Mouse (Mus musculus): Measurements from ENCODE around the gene Nmral1. TPM values are rescaled to one million over a fixed set of nuclear protein-coding genes. Genes with fewer than 3 reads are reported as not detected.
"Not testable (repeated sequence)": the region's sequence is repeated elsewhere in the genome, so short reads cannot be mapped to it uniquely, and the experiment has no call there.

The Nmral1 gene
- 69.7 and 70.6 TPM in 2 replicates for polyA plus RNA-seq (2014; fragmentation: Nextera tagmentation; extraction: Ambion mirVana)

DNA sequence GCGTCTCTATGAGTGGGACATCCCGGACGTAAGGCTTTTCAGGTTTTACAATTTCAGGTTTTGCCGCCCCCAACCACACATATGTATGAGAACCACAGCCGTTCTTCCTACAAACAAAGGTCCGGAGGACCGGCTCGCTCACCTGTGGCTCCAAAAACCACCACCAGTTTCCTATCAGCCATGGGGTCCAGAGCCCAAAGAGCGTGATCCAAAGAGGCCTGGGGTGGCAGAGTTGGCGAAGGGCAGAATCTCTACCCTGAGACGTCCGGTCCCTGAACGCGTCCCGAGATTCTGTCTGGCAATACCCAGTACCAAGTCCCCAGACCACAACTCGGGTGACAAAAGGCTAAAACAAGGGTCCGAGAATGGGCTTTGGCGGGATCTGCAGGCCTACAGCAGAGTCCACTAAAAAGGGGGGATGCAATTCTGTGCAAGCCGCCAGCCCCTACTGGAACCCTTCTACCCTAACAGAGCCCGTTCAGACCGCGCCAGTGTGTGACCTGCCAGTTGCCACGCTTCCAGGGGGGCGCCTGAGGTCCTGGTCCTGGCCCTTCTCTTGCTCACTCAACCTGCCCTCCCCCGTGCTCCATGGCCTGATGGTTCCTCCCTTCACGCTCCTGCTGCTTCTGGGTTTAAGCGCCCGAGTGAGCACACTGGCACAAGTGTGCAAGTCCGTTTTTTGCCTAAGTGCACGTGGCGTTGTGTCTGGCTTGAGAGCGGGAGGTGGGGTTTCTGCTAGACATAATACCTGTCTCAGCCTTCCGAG, at the start of gene Nmral1:
Gene Nmral1 (minus strand): TSS at position 604 of the 766 bp plus-strand sequence.
- peak within 1 kb of the TSS; percentile 56 for H3K27ac ChIP-seq (ENCODE audit: low read length)
- H3K27me3 ChIP-seq (ENCODE audit: control insufficient read depth, insufficient read depth, low read length), result no peaks in the 10 kb centered on the region
- H3K4me2 ChIP-seq (replicated peaks; ENCODE audit: low read depth, low read length), result peak within 1 kb of the TSS; percentile 56
- peak within 1 kb of the TSS; percentile 63 for H3K4me3 ChIP-seq (ENCODE audit: low read depth, low read length)
- H3K9ac ChIP-seq (replicated peaks; ENCODE audit: low read depth, low read length), result peak within 1 kb of the TSS; percentile 65
- ATAC-seq (ENCODE audit: insufficient number of reproducible peaks, insufficient read depth, low FRiP score, low read depth), result peak; percentile 82
- H3K4me1 ChIP-seq (ENCODE audit: control insufficient read depth, insufficient read depth, low read length), result no peaks in the 10 kb centered on the region
- WGBS, result 12% methylated on average over 32 of the region's 33 CpGs
- no peaks in the 10 kb centered on the region for H3K9me3 ChIP-seq (ENCODE audit: control insufficient read depth, low read depth, low read length)
- H3K36me3 ChIP-seq (ENCODE audit: control insufficient read depth, insufficient read depth, low read length), result peaks cover 14% of the 10 kb centered on the region

DNA sequence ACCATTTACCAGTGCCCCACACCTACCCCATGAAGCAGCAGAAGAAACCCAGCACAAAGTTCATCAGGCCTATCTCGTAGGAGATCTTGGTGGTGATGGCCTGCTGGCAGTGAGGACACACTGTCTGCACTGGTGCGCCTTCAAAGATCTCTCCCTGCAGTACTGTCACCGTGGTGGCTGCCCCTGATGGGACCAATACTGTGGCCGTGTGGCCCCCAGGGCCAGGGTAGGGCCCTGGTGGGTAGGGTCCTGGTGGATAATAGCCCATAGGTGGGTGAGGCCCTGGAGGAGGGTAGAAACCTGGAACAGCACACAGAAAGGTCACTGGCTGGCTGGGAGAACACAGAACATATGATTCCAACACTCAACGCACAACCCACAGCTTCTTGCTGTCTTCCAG, 49.6 kb upstream of the Nmral1 start:
- H3K36me3 ChIP-seq (ENCODE audit: control insufficient read depth, insufficient read depth, low read length), result peaks cover 69% of the 10 kb centered on the region
- no peak overlapping the region for H3K4me2 ChIP-seq (replicated peaks; ENCODE audit: low read depth, low read length)
- H3K9ac ChIP-seq (replicated peaks; ENCODE audit: low read depth, low read length), result no peak overlapping the region
- no peak overlapping the region for H3K27ac ChIP-seq (ENCODE audit: low read length)
- H3K27me3 ChIP-seq (ENCODE audit: control insufficient read depth, insufficient read depth, low read length), result no peaks in the 10 kb centered on the region
- H3K9me3 ChIP-seq (ENCODE audit: control insufficient read depth, low read depth, low read length), result no peaks in the 10 kb centered on the region
- H3K4me3 ChIP-seq (ENCODE audit: low read depth, low read length), result no peak overlapping the region
- H3K4me1 ChIP-seq (ENCODE audit: control insufficient read depth, insufficient read depth, low read length), result no peaks in the 10 kb centered on the region; the same call in 1 of the 2 replicates
- WGBS, result 91% methylated on average over 5 of the region's 5 CpGs
- no peak for ATAC-seq (ENCODE audit: insufficient number of reproducible peaks, insufficient read depth, low FRiP score, low read depth)

DNA sequence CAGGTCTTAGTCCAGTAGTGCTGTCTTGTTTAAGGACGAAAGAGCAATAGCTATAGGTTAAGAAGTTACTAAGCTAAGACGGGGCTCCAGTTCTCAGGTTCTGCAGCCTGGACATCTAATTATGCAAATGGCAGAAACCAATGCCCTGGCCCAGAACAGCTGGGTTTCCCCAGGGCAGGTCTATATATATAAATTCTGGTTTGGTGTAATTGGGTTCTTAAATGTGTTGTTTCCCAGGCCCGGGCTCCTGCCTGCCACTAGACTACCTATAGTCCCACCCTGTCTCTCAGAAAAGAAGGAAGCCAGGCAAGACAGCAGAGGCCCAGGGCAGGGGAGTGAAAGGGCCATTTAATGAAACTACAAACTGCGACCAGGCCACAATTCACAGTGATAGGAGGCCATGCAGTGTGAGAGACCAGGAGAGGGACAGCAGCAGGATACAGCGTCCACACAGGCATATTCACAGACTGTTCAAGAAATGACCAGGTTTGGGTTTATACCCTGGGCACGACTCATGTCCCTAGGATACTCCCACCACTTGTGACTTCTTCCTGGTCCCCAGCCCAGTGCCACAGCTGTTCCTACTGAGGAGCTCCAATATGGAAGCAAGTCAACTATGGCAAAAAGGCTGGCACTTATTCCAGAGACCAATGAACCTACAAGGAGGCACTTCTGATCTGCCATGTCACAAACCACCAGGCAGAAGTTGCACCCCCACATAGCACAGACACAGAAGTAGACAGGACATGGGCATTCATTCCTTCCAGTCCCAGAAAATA, 48.0 kb upstream of the Nmral1 start:
- no peak for ATAC-seq (ENCODE audit: insufficient number of reproducible peaks, insufficient read depth, low FRiP score, low read depth)
- Histone ChIP-seq H3K36me3 (ENCODE audit: control insufficient read depth, insufficient read depth, low read length) (peaks cover 76% of the 10 kb centered on the region), H3K27me3 (ENCODE audit: control insufficient read depth, insufficient read depth, low read length) (no peaks in the 10 kb centered on the region), H3K4me3 (ENCODE audit: low read depth, low read length) (no peak overlapping the region), H3K27ac (ENCODE audit: low read length) (no peak overlapping the region), H3K9me3 (ENCODE audit: control insufficient read depth, low read depth, low read length) (no peaks in the 10 kb centered on the region), H3K4me1 (ENCODE audit: control insufficient read depth, insufficient read depth, low read length) (no peaks in the 10 kb centered on the region), H3K4me2 (replicated peaks; ENCODE audit: low read depth, low read length) (no peak overlapping the region), H3K9ac (replicated peaks; ENCODE audit: low read depth, low read length) (no peak overlapping the region)
- WGBS, result 88% methylated on average over 6 of the region's 6 CpGs

DNA sequence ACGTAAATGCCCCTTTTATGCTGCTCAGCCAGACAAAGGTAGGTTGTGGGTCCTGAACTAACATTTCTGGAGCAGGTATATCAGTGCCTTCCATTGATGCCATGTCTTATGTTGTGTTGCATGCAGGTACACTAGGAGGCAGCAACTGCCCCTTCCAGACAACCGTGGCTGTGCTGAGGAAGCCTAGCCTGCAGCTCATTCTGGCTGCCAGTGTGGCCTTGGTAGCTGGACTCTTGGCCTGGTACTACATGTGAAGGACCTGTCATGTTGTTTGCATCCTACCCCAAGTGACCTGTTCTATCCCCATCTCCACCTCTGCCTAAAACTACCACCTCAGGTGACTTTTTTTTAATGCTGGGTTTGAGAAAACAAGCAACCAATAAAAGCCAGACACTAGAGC, 46.7 kb upstream of the Nmral1 start:
- 88% methylated on average over 2 of the region's 2 CpGs for WGBS
- no peaks in the 10 kb centered on the region for H3K4me1 ChIP-seq (ENCODE audit: control insufficient read depth, insufficient read depth, low read length)
- no peak overlapping the region for H3K9ac ChIP-seq (replicated peaks; ENCODE audit: low read depth, low read length)
- no peak overlapping the region for H3K27ac ChIP-seq (ENCODE audit: low read length)
- no peak for ATAC-seq (ENCODE audit: insufficient number of reproducible peaks, insufficient read depth, low FRiP score, low read depth)
- no peaks in the 10 kb centered on the region for H3K27me3 ChIP-seq (ENCODE audit: control insufficient read depth, insufficient read depth, low read length)
- H3K36me3 ChIP-seq (ENCODE audit: control insufficient read depth, insufficient read depth, low read length), result peaks cover 72% of the 10 kb centered on the region
- H3K4me3 ChIP-seq (ENCODE audit: low read depth, low read length), result no peak overlapping the region
- H3K9me3 ChIP-seq (ENCODE audit: control insufficient read depth, low read depth, low read length), result no peaks in the 10 kb centered on the region
- no peak overlapping the region for H3K4me2 ChIP-seq (replicated peaks; ENCODE audit: low read depth, low read length)

DNA sequence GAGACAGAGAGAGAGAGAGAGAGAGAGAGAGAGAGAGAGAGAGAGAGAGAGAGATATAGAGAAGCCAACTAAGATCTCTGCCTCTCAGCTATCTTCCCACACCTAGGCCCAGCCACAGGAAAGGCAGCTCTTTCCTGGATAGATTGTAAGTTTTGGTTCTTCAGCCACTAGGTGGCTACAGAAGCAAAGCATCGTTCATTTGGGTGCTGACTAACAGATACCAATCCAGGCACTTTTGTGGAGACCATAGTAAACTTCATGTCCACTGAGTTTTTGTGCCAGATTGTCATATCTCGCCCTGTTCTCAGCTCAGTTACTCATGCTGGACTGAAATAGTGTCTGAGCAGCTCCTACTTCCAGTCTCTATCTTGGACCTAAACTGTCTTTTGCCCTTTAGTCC, 44.1 kb upstream of the Nmral1 start:
- Histone ChIP-seq H3K27me3 (ENCODE audit: control insufficient read depth, insufficient read depth, low read length) (no peaks in the 10 kb centered on the region), H3K4me1 (ENCODE audit: control insufficient read depth, insufficient read depth, low read length) (no peaks in the 10 kb centered on the region), H3K27ac (ENCODE audit: low read length) (no peak overlapping the region), H3K36me3 (ENCODE audit: control insufficient read depth, insufficient read depth, low read length) (peaks cover 47% of the 10 kb centered on the region), H3K9ac (replicated peaks; ENCODE audit: low read depth, low read length) (no peak overlapping the region), H3K9me3 (ENCODE audit: control insufficient read depth, low read depth, low read length) (no peaks in the 10 kb centered on the region), H3K4me3 (ENCODE audit: low read depth, low read length) (no peak overlapping the region), H3K4me2 (replicated peaks; ENCODE audit: low read depth, low read length) (no peak overlapping the region)
- 39% methylated on average over 2 of the region's 2 CpGs for WGBS
- ATAC-seq (ENCODE audit: insufficient number of reproducible peaks, insufficient read depth, low FRiP score, low read depth), result no peak

DNA sequence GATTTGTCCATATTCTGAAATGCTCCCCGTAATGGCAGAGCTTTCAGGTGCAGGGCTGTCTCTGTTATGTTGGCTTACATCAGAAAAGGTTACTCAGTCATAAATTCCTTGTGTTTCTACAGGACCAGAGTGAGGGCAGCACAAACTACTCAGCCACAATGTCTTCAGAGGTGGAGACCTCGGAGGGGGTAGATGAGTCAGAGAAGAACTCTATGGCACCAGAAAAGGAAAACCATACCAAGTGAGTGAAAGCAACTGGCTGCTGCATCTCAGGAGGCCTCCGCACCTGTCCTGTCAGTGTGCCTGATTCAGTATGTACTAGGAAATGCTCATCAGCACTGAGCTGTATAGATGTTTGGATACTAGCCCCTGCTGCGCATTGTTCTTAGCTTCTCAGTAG, 43.3 kb upstream of the Nmral1 start:
- 89% methylated on average over 4 of the region's 4 CpGs for WGBS
- no peak for ATAC-seq (ENCODE audit: insufficient number of reproducible peaks, insufficient read depth, low FRiP score, low read depth)
- H3K4me2 ChIP-seq (replicated peaks; ENCODE audit: low read depth, low read length), result no peak overlapping the region

DNA sequence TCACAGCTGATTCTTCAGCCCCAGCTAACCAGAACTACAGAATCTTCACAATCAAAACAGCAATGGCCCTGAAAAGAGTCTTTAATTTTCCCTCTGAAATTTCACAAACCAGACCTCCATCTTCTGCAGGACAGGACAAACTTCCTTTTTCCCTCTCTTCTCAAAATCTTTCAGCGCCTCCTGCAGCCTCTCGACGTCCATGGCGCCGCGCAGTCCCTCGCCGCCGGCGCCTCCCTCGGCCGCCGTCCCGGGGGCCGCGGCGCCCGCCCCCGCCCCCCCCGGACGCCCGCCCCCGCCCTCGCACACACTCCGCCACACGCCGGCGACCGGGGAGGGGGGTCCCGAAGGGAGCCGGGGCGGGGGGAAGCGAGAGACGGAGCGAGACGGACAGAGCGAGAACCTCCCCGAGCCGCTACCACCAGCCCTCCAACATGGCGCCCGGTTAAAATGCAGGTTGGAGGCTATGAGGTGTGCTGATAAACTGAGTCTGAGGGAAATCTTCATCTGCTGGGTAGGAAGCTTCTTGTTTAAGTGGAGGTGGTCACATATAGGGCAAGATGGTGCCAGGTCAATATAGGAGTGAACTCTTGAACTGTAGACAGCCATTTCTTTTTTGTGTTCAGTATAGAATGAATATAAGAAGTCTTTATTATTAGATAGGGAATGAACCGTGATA, 37.6 kb upstream of the Nmral1 start:
- Histone ChIP-seq H3K4me2 (replicated peaks; ENCODE audit: low read depth, low read length) (peak overlapping the region; percentile 29), H3K27ac (ENCODE audit: low read length) (peak overlapping the region; percentile 75), H3K4me3 (ENCODE audit: low read depth, low read length) (peak overlapping the region; percentile 34)
- H3K4me1 ChIP-seq (ENCODE audit: control insufficient read depth, insufficient read depth, low read length); H3K9me3 ChIP-seq (ENCODE audit: control insufficient read depth, low read depth, low read length); H3K9ac ChIP-seq (replicated peaks; ENCODE audit: low read depth, low read length); H3K27me3 ChIP-seq (ENCODE audit: control insufficient read depth, insufficient read depth, low read length); H3K36me3 ChIP-seq (ENCODE audit: control insufficient read depth, insufficient read depth, low read length): not testable (repeated sequence)
- peak; percentile 69; the same call in 1 of the 2 replicates for ATAC-seq (ENCODE audit: insufficient number of reproducible peaks, insufficient read depth, low FRiP score, low read depth)
- WGBS, result 7% methylated on average over 32 of the region's 42 CpGs

More for the DNA sequence above, 43.3 kb upstream of the Nmral1 start:
- peaks cover 38% of the 10 kb centered on the region for H3K36me3 ChIP-seq (ENCODE audit: control insufficient read depth, insufficient read depth, low read length)
- no peaks in the 10 kb centered on the region for H3K4me1 ChIP-seq (ENCODE audit: control insufficient read depth, insufficient read depth, low read length)
- no peak overlapping the region for H3K9ac ChIP-seq (replicated peaks; ENCODE audit: low read depth, low read length)
- no peak overlapping the region for H3K27ac ChIP-seq (ENCODE audit: low read length)
- no peaks in the 10 kb centered on the region for H3K27me3 ChIP-seq (ENCODE audit: control insufficient read depth, insufficient read depth, low read length)
- no peaks in the 10 kb centered on the region for H3K9me3 ChIP-seq (ENCODE audit: control insufficient read depth, low read depth, low read length)
- H3K4me3 ChIP-seq (ENCODE audit: low read depth, low read length), result no peak overlapping the region

DNA sequence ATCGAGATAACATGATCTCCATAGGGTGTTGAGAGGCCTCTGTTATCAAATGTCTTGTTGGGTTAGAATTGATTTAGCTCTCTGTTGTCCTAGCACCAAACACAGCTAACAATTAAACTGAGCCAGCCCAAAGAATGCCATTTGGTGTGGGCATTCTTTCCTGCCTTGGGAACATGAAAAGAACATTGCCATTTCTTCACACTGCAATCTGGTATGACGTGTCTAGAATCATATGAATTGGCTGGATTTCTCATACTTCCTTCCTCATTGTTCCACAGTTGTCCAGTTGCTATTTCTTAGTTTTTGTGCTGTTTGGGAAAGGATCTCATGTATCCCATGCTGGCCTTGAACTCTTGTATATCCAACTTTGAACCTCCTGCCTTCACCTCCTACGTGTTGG, 34.9 kb upstream of the Nmral1 start:
- Histone ChIP-seq H3K9ac (replicated peaks; ENCODE audit: low read depth, low read length) (no peak overlapping the region), H3K4me3 (ENCODE audit: low read depth, low read length) (no peak overlapping the region), H3K4me1 (ENCODE audit: control insufficient read depth, insufficient read depth, low read length) (no peaks in the 10 kb centered on the region), H3K36me3 (ENCODE audit: control insufficient read depth, insufficient read depth, low read length) (no peaks in the 10 kb centered on the region), H3K27me3 (ENCODE audit: control insufficient read depth, insufficient read depth, low read length) (no peaks in the 10 kb centered on the region), H3K4me2 (replicated peaks; ENCODE audit: low read depth, low read length) (no peak overlapping the region), H3K27ac (ENCODE audit: low read length) (no peak overlapping the region), H3K9me3 (ENCODE audit: control insufficient read depth, low read depth, low read length) (no peaks in the 10 kb centered on the region)
- ATAC-seq (ENCODE audit: insufficient number of reproducible peaks, insufficient read depth, low FRiP score, low read depth), result no peak
- 78% methylated on average over 3 of the region's 3 CpGs for WGBS

Measured in stomach, embryonic 14.5 days (tissue).